Mouse (Mus musculus) embryonic fibroblast, embryonic 13.5 days (primary cell): ENCODE measurements around the gene Gm20388. TPM values are rescaled to one million over a fixed set of nuclear protein-coding genes. Genes with fewer than 3 reads are reported as not detected.

ENCODE experiments used
- H3K27ac ChIP-seq: 2 replicates; pipeline ENCODE4 v1.5.1; 2012; ENCODE audit warnings: low read length, control low read depth, inconsistent platforms; ENCODE audit not compliant: insufficient read depth
- H3K4me1 ChIP-seq: 2 replicates; pipeline ENCODE4 v1.6.1; 2011; ENCODE audit warnings: low read length; ENCODE audit not compliant: control insufficient read depth, insufficient read depth
- H3K4me3 ChIP-seq: 2 replicates; pipeline ENCODE4 v1.5.1; 2011; ENCODE audit warnings: mild to moderate bottlenecking, control low read depth, low read length; ENCODE audit not compliant: insufficient read depth
- CTCF ChIP-seq: IDR thresholded peaks from 2 replicates; pipeline ENCODE4 v1.5.1; 2011; ENCODE audit warnings: mild to moderate bottlenecking, control low read depth, low read length, moderate library complexity, borderline replicate concordance; ENCODE audit not compliant: insufficient read depth
- POLR2A ChIP-seq: IDR thresholded peaks from 2 replicates; pipeline ENCODE4 v1.6.1; 2011; ENCODE audit warnings: low read depth, mild to moderate bottlenecking, control low read depth, low read length, moderate library complexity
- polyA plus RNA-seq: library from polyadenylated mRNA; stranded (reverse); fragments of >200 nt; gene quantifications from 2 replicates; pipeline ENCODE4 v1.2.4, GENCODE M21; 2011; ENCODE audit warnings: low read depth; ENCODE audit not compliant: missing spikeins, insufficient read length

Gene Gm20388
- polyA plus RNA-seq, 1 experiment = 82.8 TPM

GRCm38 (mm10) chr8:122099711-122100220 is 2189.1 kb downstream of the Gm20388 start:
- peak overlapping the region; percentile 23 for H3K27ac ChIP-seq
- no peak for TF ChIP-seq CTCF
- no peak for TF ChIP-seq POLR2A
- no peak overlapping the region for H3K4me3 ChIP-seq
- peaks cover 15% of the 10 kb centered on the region for H3K4me1 ChIP-seq

GRCm38 (mm10) chr8:122101816-122102215 is 2191.2 kb downstream of the Gm20388 start:
- TF ChIP-seq POLR2A (no peak), CTCF (no peak)
- H3K4me1 ChIP-seq = peaks cover 15% of the 10 kb centered on the region
- no peak overlapping the region for H3K4me3 ChIP-seq
- peak overlapping the region; percentile 71 for H3K27ac ChIP-seq

- H3K27ac ChIP-seq = peak overlapping the region; percentile 94
- TF ChIP-seq CTCF (no peak), POLR2A (0 out of 2 replicates have a peak, but pooled peaks have one; percentile 16)
- H3K4me1 ChIP-seq = peaks cover 15% of the 10 kb centered on the region
- no peak overlapping the region for H3K4me3 ChIP-seq
These were observed 2191.6 kb downstream of the Gm20388 start for GRCm38 (mm10) chr8:122102286-122102685.

GRCm38 (mm10) chr8:122103241-122103640 is 2192.6 kb downstream of the Gm20388 start:
- Histone ChIP-seq H3K4me1 (peaks cover 15% of the 10 kb centered on the region), H3K27ac (peak overlapping the region; percentile 94), H3K4me3 (no peak overlapping the region)
- no peak for TF ChIP-seq CTCF
- no peak for TF ChIP-seq POLR2A

- Histone ChIP-seq H3K4me1 (peaks cover 15% of the 10 kb centered on the region), H3K4me3 (no peak overlapping the region), H3K27ac (no peak overlapping the region)
- TF ChIP-seq POLR2A (no peak), CTCF (no peak)
These were observed 2194.0 kb downstream of the Gm20388 start for GRCm38 (mm10) chr8:122104658-122105057.

GRCm38 (mm10) chr8:122106270-122106669 is 2195.6 kb downstream of the Gm20388 start:
- Histone ChIP-seq H3K4me3 (no peak overlapping the region), H3K4me1 (peaks cover 15% of the 10 kb centered on the region), H3K27ac (no peak overlapping the region)
- TF ChIP-seq POLR2A = no peak
- no peak for TF ChIP-seq CTCF

- Histone ChIP-seq H3K27ac (peak overlapping the region; percentile 37; the same call in 1 of the 2 replicates), H3K4me3 (no peak overlapping the region), H3K4me1 (no peaks in the 10 kb centered on the region)
- no peak for TF ChIP-seq CTCF
- no peak for TF ChIP-seq POLR2A
These were observed 2199.7 kb downstream of the Gm20388 start for GRCm38 (mm10) chr8:122110240-122110866.

- TF ChIP-seq CTCF (no peak), POLR2A (no peak)
- H3K4me1 ChIP-seq = no peaks in the 10 kb centered on the region
- no peak overlapping the region for H3K4me3 ChIP-seq
- H3K27ac ChIP-seq = peak overlapping the region; percentile 37; the same call in 1 of the 2 replicates
These were observed 2200.2 kb downstream of the Gm20388 start for GRCm38 (mm10) chr8:122110867-122111253.

GRCm38 (mm10) chr8:122111745-122112144 is 2201.1 kb downstream of the Gm20388 start:
- H3K27ac ChIP-seq = peak overlapping the region; percentile 28; the same call in 1 of the 2 replicates
- no peaks in the 10 kb centered on the region for H3K4me1 ChIP-seq
- H3K4me3 ChIP-seq = no peak overlapping the region
- no peak for TF ChIP-seq CTCF
- no peak for TF ChIP-seq POLR2A

- Histone ChIP-seq H3K4me3 (no peak overlapping the region), H3K27ac (peak overlapping the region; percentile 28; the same call in 1 of the 2 replicates), H3K4me1 (no peaks in the 10 kb centered on the region)
- TF ChIP-seq POLR2A = no peak
These were observed 2201.8 kb downstream of the Gm20388 start for GRCm38 (mm10) chr8:122112264-122112965.
